Mouse (Mus musculus): ENCODE measurements around the gene Armc9. TPM values are rescaled to one million over a fixed set of nuclear protein-coding genes. Genes with fewer than 3 reads are reported as not detected.

Gene Armc9
- polyA plus RNA-seq, 1 experiment from 2014 or later: 37.0 TPM

DNA sequence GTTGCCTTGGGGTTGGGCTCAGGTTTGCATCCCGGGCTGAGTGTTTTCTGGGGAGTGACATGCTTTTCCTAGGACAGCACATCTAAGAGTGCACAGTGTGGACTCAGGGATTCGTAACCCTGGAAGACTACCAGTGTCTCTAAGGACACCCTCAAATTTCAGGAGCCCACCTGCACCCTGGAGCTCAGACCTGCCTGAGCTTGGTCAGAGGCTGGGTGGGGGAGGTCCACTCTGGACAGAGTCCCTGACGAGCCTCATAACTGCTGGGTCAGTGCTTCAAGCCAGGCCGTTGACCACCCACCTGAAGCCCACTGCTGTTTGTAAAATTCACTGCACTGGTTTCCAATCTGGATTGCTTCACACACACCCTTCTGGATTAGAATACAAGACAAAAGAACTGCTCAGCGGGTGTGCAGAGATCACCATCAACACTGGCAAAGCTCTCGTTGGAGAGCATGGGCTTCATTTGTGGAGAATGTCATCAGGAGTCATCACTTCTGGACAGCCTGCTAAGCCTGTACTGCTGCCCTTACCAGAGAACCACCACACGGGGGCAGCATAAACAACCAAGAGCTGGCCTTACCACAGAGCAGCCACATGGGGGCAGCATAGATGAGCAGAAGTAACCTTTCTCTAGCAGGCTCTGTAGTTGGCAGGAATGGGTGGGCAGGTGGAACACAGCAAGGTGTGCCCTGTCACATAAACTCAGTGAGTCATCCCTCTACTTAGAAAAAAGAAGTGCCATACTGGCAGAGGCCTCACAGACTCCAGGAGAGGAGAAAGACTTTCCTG is 24.1 kb downstream of the Armc9 start:
- H3K4me3 ChIP-seq: no peak overlapping the region
- H3K27me3 ChIP-seq (replicated peaks): no peaks in the 10 kb centered on the region
- H3K9ac ChIP-seq: no peak overlapping the region
- no peak overlapping the region for H3K4me2 ChIP-seq (replicated peaks)
- H3K9me3 ChIP-seq: no peaks in the 10 kb centered on the region
- WGBS: 47% methylated on average over 7 of the region's 7 CpGs
- peak; percentile 74 for ATAC-seq (ENCODE audit: low FRiP score, low read depth)
- peaks cover 43% of the 10 kb centered on the region for H3K36me3 ChIP-seq
- no peaks in the 10 kb centered on the region for H3K4me1 ChIP-seq
- H3K27ac ChIP-seq: no peak overlapping the region

DNA sequence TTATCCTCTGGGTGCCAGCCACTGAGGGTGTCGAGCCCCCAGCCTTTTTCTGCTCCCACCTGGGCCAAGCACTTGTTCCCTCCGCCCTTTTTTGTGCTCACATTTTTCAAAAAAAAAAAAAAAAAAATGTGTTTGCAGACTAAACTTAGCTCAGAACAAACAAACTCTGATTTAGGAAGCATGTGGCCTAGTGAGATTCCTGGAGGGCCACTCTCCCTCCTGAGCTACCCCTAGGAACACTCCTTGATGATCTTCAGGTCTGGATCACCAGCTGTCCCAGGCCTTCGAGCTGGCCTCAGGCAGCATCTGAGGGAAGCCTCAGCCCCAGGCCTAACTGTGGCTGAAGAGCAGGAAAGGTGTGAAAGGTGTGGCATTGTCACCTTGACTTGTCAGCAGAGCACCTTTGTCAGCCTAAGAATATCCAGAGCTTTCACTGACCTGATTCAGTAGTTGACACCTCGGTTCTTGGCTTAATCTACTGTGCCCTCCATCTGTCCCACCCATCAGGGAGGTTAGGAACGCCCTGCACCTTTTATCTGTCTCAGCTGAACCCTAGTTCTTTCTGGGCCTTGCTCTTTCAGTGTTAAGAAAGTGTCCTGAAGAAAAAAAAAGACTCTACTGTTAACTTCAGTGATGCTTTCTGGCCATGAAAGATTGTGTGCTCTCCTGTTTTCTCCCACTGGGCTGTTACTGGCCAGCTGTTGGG is 27.6 kb downstream of the Armc9 start:
- H3K36me3 ChIP-seq: peaks cover 21% of the 10 kb centered on the region; the same call in 1 of the 2 replicates
- H3K4me1 ChIP-seq: no peaks in the 10 kb centered on the region
- no peak overlapping the region for H3K4me2 ChIP-seq (replicated peaks)
- H3K9me3 ChIP-seq: no peaks in the 10 kb centered on the region
- H3K27me3 ChIP-seq (replicated peaks): no peaks in the 10 kb centered on the region
- no peak overlapping the region for H3K27ac ChIP-seq
- no peak overlapping the region for H3K4me3 ChIP-seq
- 83% methylated on average over 5 of the region's 5 CpGs for WGBS
- H3K9ac ChIP-seq: no peak overlapping the region
- no peak for ATAC-seq (ENCODE audit: low FRiP score, low read depth)

DNA sequence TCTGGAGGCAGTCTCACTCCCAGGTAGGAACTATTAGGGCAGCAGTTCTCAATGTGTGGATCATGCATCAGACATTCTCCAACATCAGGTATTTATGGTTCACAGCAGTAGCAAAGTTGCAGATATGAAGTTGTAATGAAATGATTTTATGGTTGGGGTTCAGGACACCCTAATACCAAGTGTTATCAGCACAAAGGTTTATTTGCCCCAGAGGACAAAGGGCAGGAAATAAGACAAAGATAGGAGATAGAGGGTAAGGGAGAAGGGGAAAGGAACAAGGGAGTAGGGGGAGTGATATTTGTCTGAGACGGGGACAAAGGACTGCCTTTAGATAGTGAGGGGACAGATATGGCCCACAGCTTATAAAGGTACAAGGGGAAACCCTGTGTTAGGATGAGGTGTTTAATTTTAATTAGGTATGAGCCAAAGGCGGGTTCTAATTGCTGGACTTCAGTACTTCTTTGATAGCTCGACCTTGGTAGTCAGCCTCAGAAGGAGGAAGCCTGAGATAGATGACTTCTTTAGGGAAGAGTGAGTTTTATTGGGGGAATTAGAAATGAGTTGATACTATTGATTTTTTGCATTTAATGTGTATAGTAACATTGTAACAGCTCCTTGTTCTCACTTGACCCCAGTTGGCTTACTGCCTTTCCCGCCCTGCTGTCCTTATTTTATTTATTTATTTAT is 29.1 kb downstream of the Armc9 start:
- WGBS: 81% methylated on average over 4 of the region's 4 CpGs
- Histone ChIP-seq H3K4me3 (no peak overlapping the region), H3K4me2 (replicated peaks) (no peak overlapping the region), H3K9ac (no peak overlapping the region), H3K4me1 (no peaks in the 10 kb centered on the region), H3K9me3 (no peaks in the 10 kb centered on the region), H3K36me3 (peaks cover 9% of the 10 kb centered on the region; the same call in 1 of the 2 replicates), H3K27me3 (replicated peaks) (no peaks in the 10 kb centered on the region), H3K27ac (no peak overlapping the region)
- no peak for ATAC-seq (ENCODE audit: low FRiP score, low read depth)

DNA sequence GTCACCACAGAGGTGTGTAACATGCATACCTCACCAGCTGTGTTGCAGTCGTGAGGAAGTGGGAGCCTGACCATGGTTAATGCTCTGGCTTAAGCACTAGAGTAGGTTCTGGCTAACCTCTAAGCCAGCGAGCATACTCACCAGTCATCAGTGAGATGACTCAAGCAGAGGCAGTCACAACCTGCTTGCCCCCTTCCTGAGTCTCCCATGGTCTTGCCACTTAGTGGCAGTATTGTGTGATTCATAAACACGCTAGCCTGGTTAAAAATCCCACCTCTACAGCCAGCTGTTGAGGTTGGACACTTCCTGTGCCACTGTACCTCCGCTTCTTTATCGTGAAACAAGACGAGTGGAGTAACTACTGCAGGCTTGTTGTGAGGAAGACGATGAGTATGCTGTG is 32.2 kb downstream of the Armc9 start:
- Histone ChIP-seq H3K9ac (no peak overlapping the region), H3K27ac (no peak overlapping the region), H3K4me3 (no peak overlapping the region), H3K4me2 (replicated peaks) (no peak overlapping the region), H3K36me3 (peaks cover 15% of the 10 kb centered on the region), H3K4me1 (no peaks in the 10 kb centered on the region), H3K9me3 (no peaks in the 10 kb centered on the region), H3K27me3 (replicated peaks) (no peaks in the 10 kb centered on the region)
- 90% methylated on average over 7 of the region's 7 CpGs for WGBS
- ATAC-seq (ENCODE audit: low FRiP score, low read depth): no peak

DNA sequence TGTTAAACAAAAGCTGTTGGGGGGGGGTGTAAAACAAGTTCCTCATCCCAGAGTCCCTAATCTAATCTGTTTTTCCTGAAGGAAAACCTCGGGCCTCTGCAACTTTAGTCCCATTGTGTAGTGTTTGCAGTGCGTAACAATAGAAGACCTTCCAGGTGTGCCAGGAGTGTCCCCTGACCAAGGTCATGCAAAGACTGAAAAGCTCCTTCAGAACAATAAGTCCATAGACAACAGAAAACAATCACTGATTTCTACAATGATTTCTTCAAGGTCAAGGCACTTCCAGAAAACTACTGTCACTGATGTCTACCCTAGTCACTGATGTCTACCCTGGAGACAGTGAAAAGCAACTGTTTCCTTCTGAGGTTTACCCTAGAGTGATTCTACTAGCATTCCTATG is 33.3 kb downstream of the Armc9 start:
- Histone ChIP-seq H3K27ac (no peak overlapping the region), H3K27me3 (replicated peaks) (no peaks in the 10 kb centered on the region), H3K4me3 (no peak overlapping the region), H3K9me3 (no peaks in the 10 kb centered on the region), H3K36me3 (peaks cover 19% of the 10 kb centered on the region), H3K4me1 (no peaks in the 10 kb centered on the region), H3K9ac (no peak overlapping the region), H3K4me2 (replicated peaks) (no peak overlapping the region)
- WGBS: 79% methylated on average over 2 of the region's 2 CpGs
- ATAC-seq (ENCODE audit: low FRiP score, low read depth): no peak

DNA sequence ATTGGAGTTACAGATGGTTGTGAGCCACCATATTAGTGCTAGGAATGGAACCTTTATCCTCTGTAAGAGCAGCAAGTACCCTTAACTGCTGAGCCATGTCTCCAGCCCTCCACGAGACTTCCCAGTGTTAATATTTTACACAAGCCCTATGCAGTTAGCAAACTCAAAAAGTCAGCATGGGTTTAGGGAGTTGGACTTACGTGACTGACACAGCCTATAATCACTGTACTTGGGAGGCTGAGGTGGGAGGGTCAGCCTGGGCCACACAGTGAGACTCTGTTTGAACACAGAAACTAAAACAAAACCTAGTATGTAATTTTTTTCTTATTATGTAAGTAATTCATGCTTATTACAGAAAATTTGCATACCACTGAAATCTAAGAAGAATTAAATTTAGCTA is 33.7 kb downstream of the Armc9 start:
- Histone ChIP-seq H3K9ac (no peak overlapping the region), H3K27ac (no peak overlapping the region), H3K4me1 (no peaks in the 10 kb centered on the region), H3K4me2 (replicated peaks) (no peak overlapping the region), H3K36me3 (peaks cover 20% of the 10 kb centered on the region), H3K27me3 (replicated peaks) (no peaks in the 10 kb centered on the region), H3K9me3 (no peaks in the 10 kb centered on the region), H3K4me3 (no peak overlapping the region)
- 89% methylated on average over 2 of the region's 2 CpGs for WGBS
- no peak for ATAC-seq (ENCODE audit: low FRiP score, low read depth)

DNA sequence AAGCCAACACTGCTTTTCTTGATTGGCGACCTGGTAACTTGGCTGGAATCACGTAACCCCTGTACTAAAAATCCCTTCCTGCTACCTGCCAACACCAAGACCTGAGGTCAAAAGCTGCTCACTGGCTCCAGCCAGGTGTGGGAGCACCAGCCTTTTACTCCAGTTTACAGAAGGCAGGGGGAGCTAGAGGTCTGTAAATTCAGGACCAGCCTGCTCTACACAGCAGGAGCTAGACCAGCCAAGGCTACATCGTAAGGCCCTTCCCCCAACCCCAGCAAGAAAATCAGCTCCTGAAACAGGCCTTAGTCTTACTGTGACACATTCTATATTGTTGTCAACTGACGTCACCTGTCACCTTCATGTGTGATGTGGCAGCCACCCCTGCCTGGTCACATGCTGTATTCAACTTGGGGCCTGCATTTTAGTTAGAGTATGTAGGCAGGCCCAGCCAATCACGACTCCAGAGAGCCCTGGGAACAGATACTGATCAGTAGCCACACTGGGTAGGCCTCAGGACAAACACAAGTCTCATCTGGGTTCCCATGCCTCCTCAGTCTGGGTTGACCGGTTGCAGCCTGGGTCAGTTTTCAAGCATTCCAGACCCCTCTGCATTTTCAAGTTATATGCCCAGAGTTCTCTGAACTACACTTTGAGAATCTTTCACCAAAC is 34.6 kb downstream of the Armc9 start:
- Histone ChIP-seq H3K9me3 (no peaks in the 10 kb centered on the region), H3K4me1 (no peaks in the 10 kb centered on the region), H3K4me2 (replicated peaks) (no peak overlapping the region), H3K4me3 (no peak overlapping the region), H3K9ac (no peak overlapping the region), H3K36me3 (peaks cover 26% of the 10 kb centered on the region), H3K27me3 (replicated peaks) (no peaks in the 10 kb centered on the region), H3K27ac (no peak overlapping the region)
- 79% methylated on average over 6 of the region's 6 CpGs for WGBS
- no peak for ATAC-seq (ENCODE audit: low FRiP score, low read depth)

DNA sequence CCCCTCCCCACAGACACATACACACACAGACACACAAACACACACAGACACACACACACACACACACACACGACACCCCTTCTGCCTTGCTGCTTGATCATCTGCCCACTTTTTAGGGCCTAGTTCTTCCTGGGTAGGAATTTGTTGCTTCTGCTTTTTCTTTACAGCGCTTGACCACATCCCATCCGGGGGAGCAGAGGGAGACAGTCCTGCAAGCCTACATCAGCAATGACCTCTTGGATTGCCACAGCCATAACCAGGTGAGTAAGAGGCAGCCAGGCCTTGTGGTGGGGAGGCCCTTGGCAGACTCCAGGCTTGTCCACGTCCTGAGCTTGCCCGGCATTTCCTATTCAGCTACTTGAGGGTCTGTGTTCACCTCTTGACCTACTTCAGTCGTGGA is 36.3 kb downstream of the Armc9 start:
- H3K27ac ChIP-seq: no peak overlapping the region
- H3K9me3 ChIP-seq: no peaks in the 10 kb centered on the region
- H3K4me2 ChIP-seq (replicated peaks): no peak overlapping the region
- no peaks in the 10 kb centered on the region for H3K4me1 ChIP-seq
- no peak overlapping the region for H3K4me3 ChIP-seq
- no peaks in the 10 kb centered on the region for H3K27me3 ChIP-seq (replicated peaks)
- peaks cover 27% of the 10 kb centered on the region for H3K36me3 ChIP-seq
- no peak overlapping the region for H3K9ac ChIP-seq
- no peak for ATAC-seq (ENCODE audit: low FRiP score, low read depth)
- 92% methylated on average over 6 of the region's 6 CpGs for WGBS

DNA sequence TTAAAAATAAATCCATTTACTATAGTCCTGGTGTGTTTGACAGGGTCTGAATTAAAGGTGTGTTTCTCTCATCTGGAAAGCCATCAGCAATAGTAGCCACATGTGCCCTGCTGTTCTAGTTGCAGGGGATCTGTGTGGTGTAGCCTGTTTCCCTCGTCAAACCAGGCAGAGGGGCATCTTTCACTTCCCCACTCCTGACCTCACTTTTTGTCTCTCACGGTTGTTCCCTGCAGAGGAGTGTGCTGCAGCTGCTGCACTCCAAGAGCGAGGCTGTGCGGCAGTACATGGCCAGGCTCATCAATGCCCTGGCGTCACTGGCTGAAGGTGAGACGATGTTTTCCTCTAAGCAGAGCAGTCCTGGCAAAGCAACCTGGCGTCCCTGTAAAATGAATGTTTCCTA is 39.5 kb downstream of the Armc9 start:
- Histone ChIP-seq H3K4me1 (peaks cover 7% of the 10 kb centered on the region; the same call in 1 of the 2 replicates), H3K4me2 (replicated peaks) (no peak overlapping the region), H3K4me3 (no peak overlapping the region), H3K36me3 (peaks cover 43% of the 10 kb centered on the region), H3K9ac (no peak overlapping the region), H3K27me3 (replicated peaks) (no peaks in the 10 kb centered on the region), H3K9me3 (no peaks in the 10 kb centered on the region), H3K27ac (no peak overlapping the region)
- ATAC-seq (ENCODE audit: low FRiP score, low read depth): no peak
- WGBS: 73% methylated on average over 7 of the region's 7 CpGs

DNA sequence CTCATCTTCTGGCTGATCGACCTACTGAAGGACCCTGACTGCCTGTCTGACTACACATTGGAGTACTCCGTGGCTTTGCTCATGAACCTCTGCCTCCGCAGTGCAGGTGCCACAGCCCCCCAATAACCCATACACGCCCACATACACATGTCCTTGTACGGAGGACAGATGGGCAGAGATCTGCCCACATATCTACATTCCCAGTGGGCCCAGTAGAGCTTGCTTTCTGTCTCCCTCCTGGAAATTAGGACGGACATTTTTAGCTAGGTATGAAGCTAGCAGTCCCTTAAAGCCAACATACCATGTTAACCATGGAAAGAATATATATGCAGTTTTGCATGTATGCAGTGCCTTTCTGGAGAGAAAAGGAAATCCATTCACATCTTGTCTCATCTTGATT is 43.7 kb downstream of the Armc9 start:
- peaks cover 65% of the 10 kb centered on the region for H3K36me3 ChIP-seq
- 62% methylated on average over 6 of the region's 6 CpGs for WGBS
- H3K27me3 ChIP-seq (replicated peaks): no peaks in the 10 kb centered on the region

DNA sequence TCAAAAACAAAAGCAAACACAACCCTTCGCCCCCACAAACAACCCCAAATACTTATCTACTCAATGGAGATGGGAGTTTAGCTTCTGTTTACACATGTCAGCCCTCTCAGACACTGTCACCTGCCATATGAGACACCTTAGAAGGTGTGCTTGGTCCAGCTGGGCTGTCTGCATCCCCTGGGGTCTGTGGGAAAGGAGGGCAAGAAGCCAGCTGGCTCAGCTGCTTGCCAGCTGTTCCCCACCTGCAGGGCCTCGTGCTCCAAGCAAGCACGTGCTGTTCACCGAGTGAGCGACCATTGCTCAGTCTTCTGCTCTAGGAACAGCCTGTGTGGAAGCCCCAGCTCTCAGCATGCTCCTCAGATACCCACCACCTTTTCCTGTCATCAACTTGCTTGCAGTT is 44.4 kb downstream of the Armc9 start:
- H3K9me3 ChIP-seq: no peaks in the 10 kb centered on the region
- H3K27ac ChIP-seq: no peak overlapping the region
- H3K27me3 ChIP-seq (replicated peaks): no peaks in the 10 kb centered on the region
- H3K36me3 ChIP-seq: peaks cover 68% of the 10 kb centered on the region
- H3K4me1 ChIP-seq: peaks cover 7% of the 10 kb centered on the region; the same call in 1 of the 2 replicates
- H3K4me2 ChIP-seq (replicated peaks): no peak overlapping the region
- ATAC-seq (ENCODE audit: low FRiP score, low read depth): no peak
- H3K9ac ChIP-seq: no peak overlapping the region
- WGBS: 79% methylated on average over 5 of the region's 5 CpGs
- H3K4me3 ChIP-seq: no peak overlapping the region

More for the DNA sequence above, 43.7 kb downstream of the Armc9 start:
- H3K4me2 ChIP-seq (replicated peaks): no peak overlapping the region
- H3K9me3 ChIP-seq: no peaks in the 10 kb centered on the region
- H3K4me3 ChIP-seq: no peak overlapping the region
- ATAC-seq (ENCODE audit: low FRiP score, low read depth): no peak
- peaks cover 7% of the 10 kb centered on the region; the same call in 1 of the 2 replicates for H3K4me1 ChIP-seq
- no peak overlapping the region for H3K9ac ChIP-seq
- no peak overlapping the region for H3K27ac ChIP-seq

DNA sequence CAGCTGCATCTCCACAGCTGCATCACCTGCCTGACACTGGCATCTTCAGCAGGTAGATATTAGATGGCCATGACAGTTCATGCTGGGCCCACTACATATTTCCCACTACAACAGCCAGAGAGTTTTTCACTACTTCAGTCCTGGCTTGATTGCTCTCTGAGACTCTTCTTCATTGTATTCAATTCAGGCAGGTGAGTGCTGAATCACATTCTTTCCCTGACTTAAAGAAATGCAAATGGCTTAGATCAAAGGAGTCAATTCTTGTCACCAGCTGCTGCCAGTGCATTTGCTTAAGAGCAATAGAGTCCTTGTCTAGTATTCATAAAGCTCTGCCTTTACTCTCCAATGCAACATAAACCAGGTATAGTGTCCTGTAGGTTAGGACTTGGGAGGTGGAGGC is 46.7 kb downstream of the Armc9 start:
- Histone ChIP-seq H3K36me3 (peaks cover 77% of the 10 kb centered on the region), H3K4me1 (peaks cover 7% of the 10 kb centered on the region; the same call in 1 of the 2 replicates), H3K27ac (no peak overlapping the region), H3K4me2 (replicated peaks) (no peak overlapping the region), H3K9me3 (no peaks in the 10 kb centered on the region), H3K4me3 (no peak overlapping the region), H3K9ac (no peak overlapping the region), H3K27me3 (replicated peaks) (no peaks in the 10 kb centered on the region)
- ATAC-seq (ENCODE audit: low FRiP score, low read depth): no peak
